Mouse (Mus musculus) MEL (cell line): ENCODE measurements at regions not wholly inside any gene's neighbourhood (a gene's known extent, or its start where the extent isn't known, plus 50 kb on each side); places are given as distances from the start of the nearest gene placed in this dataset.

Experiments
- DNase-seq: peaks from one replicate; pipeline ENCODE4 v3.0.0; 2011; ENCODE audit warnings: low read depth, low spot score
- H3K27ac ChIP-seq: 2 replicates; pipeline ENCODE4 v1.5.1; 2012; ENCODE audit warnings: low read depth, mild to moderate bottlenecking, control low read depth, low read length, moderate library complexity; ENCODE audit not compliant: control insufficient read depth
- H3K27me3 ChIP-seq, 2 experiments: fragments of 150-350 bp in 1 of 2; sonication (generic) in 1 of 2; 2 replicates each; pipeline ENCODE4 v1.6.1; 2012; ENCODE audit warnings: low read length in 2 of 2, mild to moderate bottlenecking in 2 of 2, improper control_type of control experiment in 1 of 2, moderate library complexity in 1 of 2; ENCODE audit not compliant: insufficient read depth in 2 of 2, control insufficient read depth in 1 of 2
- H3K36me3 ChIP-seq, 2 experiments: 2 replicates each; pipeline ENCODE4 v1.6.1; 2012 to 2014; ENCODE audit warnings: low read length in 2 of 2, improper control_type of control experiment in 1 of 2, inconsistent platforms in 1 of 2, mild to moderate bottlenecking in 1 of 2; ENCODE audit not compliant: insufficient read depth in 2 of 2, control insufficient read depth in 1 of 2
- H3K4me1 ChIP-seq, 2 experiments: fragments of 150-350 bp in 1 of 2; sonication (generic) in 1 of 2; 2 replicates each; pipeline ENCODE4 v1.6.1; 2012; ENCODE audit warnings: low read length in 2 of 2, improper control_type of control experiment in 1 of 2, mild to moderate bottlenecking in 1 of 2; ENCODE audit not compliant: insufficient read depth in 2 of 2, control insufficient read depth in 1 of 2
- H3K4me3 ChIP-seq, 2 experiments: fragments of 150-350 bp in 1 of 2; sonication (generic) in 1 of 2; 2 replicates each; pipeline ENCODE4 v1.5.1; 2012; ENCODE audit warnings: low read depth in 2 of 2, low read length in 2 of 2, mild to moderate bottlenecking in 2 of 2, moderate library complexity in 2 of 2, control low read depth in 1 of 2, improper control_type of control experiment in 1 of 2; ENCODE audit not compliant: control insufficient read depth in 1 of 2, insufficient read depth in 1 of 2
- H3K79me2 ChIP-seq: 2 replicates; pipeline ENCODE4 v1.6.1; 2012; ENCODE audit warnings: mild to moderate bottlenecking, low read length, moderate library complexity; ENCODE audit not compliant: control insufficient read depth, poor library complexity, insufficient read depth
- H3K9ac ChIP-seq: 2 replicates; pipeline ENCODE4 v1.6.1; 2012; ENCODE audit warnings: low read depth, mild to moderate bottlenecking, control low read depth, low read length, moderate library complexity; ENCODE audit not compliant: control insufficient read depth, poor library complexity, severe bottlenecking
- H3K9me3 ChIP-seq: fragments of 150-350 bp; sonication (generic); replicated peaks from 2 replicates; pipeline ENCODE4 v1.6.1; 2012; ENCODE audit warnings: mild to moderate bottlenecking, low read length, improper control_type of control experiment, moderate library complexity; ENCODE audit not compliant: insufficient read depth
- CHD1 ChIP-seq: IDR thresholded peaks from 2 replicates; pipeline ENCODE4 v1.6.1; 2012; ENCODE audit warnings: low read depth, mild to moderate bottlenecking, inconsistent platforms, low read length, improper control_type of control experiment
- EP300 ChIP-seq, 2 experiments: IDR thresholded peaks; 2 replicates each; pipeline ENCODE4 v1.6.1; 2011; ENCODE audit warnings: improper control_type of control experiment in 2 of 2, low read length in 2 of 2, low read depth in 1 of 2, mild to moderate bottlenecking in 1 of 2
- ETS1 ChIP-seq: IDR thresholded peaks from 2 replicates; pipeline ENCODE4 v1.6.1; 2012; ENCODE audit warnings: low read depth, mild to moderate bottlenecking, inconsistent platforms, low read length, improper control_type of control experiment, moderate library complexity
- GABPA ChIP-seq: IDR thresholded peaks from 2 replicates; pipeline ENCODE4 v1.6.1; 2012; ENCODE audit warnings: low read depth, mild to moderate bottlenecking, inconsistent platforms, low read length, improper control_type of control experiment, moderate library complexity
- GATA1 ChIP-seq: IDR thresholded peaks from 2 replicates; pipeline ENCODE4 v1.6.1; 2011; ENCODE audit warnings: low read depth, low read length, improper control_type of control experiment
- HCFC1 ChIP-seq: IDR thresholded peaks from 2 replicates; pipeline ENCODE4 v1.6.1; 2012; ENCODE audit warnings: low read depth, mild to moderate bottlenecking, inconsistent platforms, low read length, improper control_type of control experiment, moderate library complexity
- JUND ChIP-seq: IDR thresholded peaks from 2 replicates; pipeline ENCODE4 v1.6.1; 2011; ENCODE audit warnings: low read depth, mild to moderate bottlenecking, improper control_type of control experiment, low read length
- KAT2A ChIP-seq: conservative IDR thresholded peaks from 2 replicates; pipeline ENCODE4 v1.6.1; 2012; ENCODE audit warnings: low read depth, low read length, improper control_type of control experiment, inconsistent platforms
- MAFK ChIP-seq: IDR thresholded peaks from 2 replicates; pipeline ENCODE4 v1.6.1; 2011; ENCODE audit warnings: low read depth, mild to moderate bottlenecking, low read length, improper control_type of control experiment, borderline replicate concordance
- MYC ChIP-seq: IDR thresholded peaks from 2 replicates; pipeline ENCODE4 v1.6.1; 2011; ENCODE audit warnings: low read depth, mild to moderate bottlenecking, low read length, improper control_type of control experiment, moderate library complexity
- POLR2A ChIP-seq, 2 experiments: IDR thresholded peaks; 2 replicates each; pipeline ENCODE4 v1.6.1; 2011 to 2012; ENCODE audit warnings: low read length in 2 of 2, mild to moderate bottlenecking in 2 of 2, control low read depth in 1 of 2, improper control_type of control experiment in 1 of 2, low read depth in 1 of 2, moderate library complexity in 1 of 2; ENCODE audit not compliant: control insufficient read depth in 1 of 2, insufficient read depth in 1 of 2, poor library complexity in 1 of 2
- POLR2AphosphoS2 ChIP-seq: IDR thresholded peaks from 2 replicates; pipeline ENCODE4 v1.6.1; 2011; ENCODE audit warnings: low read length, improper control_type of control experiment
- POLR2AphosphoS5 ChIP-seq: IDR thresholded peaks from 2 replicates; pipeline ENCODE4 v1.6.1; 2012; ENCODE audit warnings: low read depth, borderline replicate concordance, mild to moderate bottlenecking, inconsistent platforms, low read length, moderate library complexity, mixed read lengths
- RAD21 ChIP-seq: IDR thresholded peaks from 2 replicates; pipeline ENCODE4 v1.6.1; 2011; ENCODE audit warnings: mild to moderate bottlenecking, low read depth, low read length, improper control_type of control experiment
- TAL1 ChIP-seq: IDR thresholded peaks from 2 replicates; pipeline ENCODE4 v1.6.1; 2012; ENCODE audit warnings: mild to moderate bottlenecking, inconsistent platforms, low read length, moderate library complexity, mixed read lengths
- TBP ChIP-seq: IDR thresholded peaks from 2 replicates; pipeline ENCODE4 v1.8.0; 2011; ENCODE audit warnings: low read depth, low read length, improper control_type of control experiment
- TCF12 ChIP-seq: IDR thresholded peaks from 2 replicates; pipeline ENCODE4 v1.6.1; 2014; ENCODE audit warnings: low read depth, mild to moderate bottlenecking, inconsistent platforms, low read length, improper control_type of control experiment, moderate library complexity
- UBTF ChIP-seq: IDR thresholded peaks from 2 replicates; pipeline ENCODE4 v1.6.1; 2012; ENCODE audit warnings: low read depth, mild to moderate bottlenecking, inconsistent platforms, low read length, improper control_type of control experiment, moderate library complexity, borderline replicate concordance; ENCODE audit not compliant: insufficient read depth
- USF1 ChIP-seq: IDR thresholded peaks from 2 replicates; pipeline ENCODE4 v1.6.1; 2014; ENCODE audit warnings: low read depth, mild to moderate bottlenecking, inconsistent platforms, low read length, improper control_type of control experiment, moderate library complexity
- ZMIZ1 ChIP-seq: IDR thresholded peaks from 2 replicates; pipeline ENCODE4 v1.6.1; 2012; ENCODE audit warnings: low read depth, mild to moderate bottlenecking, inconsistent platforms, low read length, improper control_type of control experiment, moderate library complexity
- ZNF384 ChIP-seq: IDR thresholded peaks from 2 replicates; pipeline ENCODE4 v1.6.1; 2012; ENCODE audit warnings: low read depth, mild to moderate bottlenecking, inconsistent platforms, low read length, improper control_type of control experiment

- Histone ChIP-seq H3K4me1 (no peaks in the 10 kb centered on the region), H3K27ac (no peak overlapping the region), H3K36me3 (no peaks in the 10 kb centered on the region), H3K27me3 (no peaks in the 10 kb centered on the region), H3K9ac (no peak overlapping the region), H3K9me3 (no peaks in the 10 kb centered on the region; the same call in 1 of the 2 replicates), H3K4me3 (no peak overlapping the region), H3K79me2 (no peaks in the 10 kb centered on the region)
- DNase-seq = no peak
- TF ChIP-seq RAD21 (no peak), POLR2AphosphoS5 (no peak), TBP (no peak), TCF12 (no peak), UBTF (no peak), MAFK (no peak), JUND (no peak)
Measured at GRCm38 (mm10) chr12:117412779-117413505, 103.3 kb upstream of the Rapgef5 start.

DNA sequence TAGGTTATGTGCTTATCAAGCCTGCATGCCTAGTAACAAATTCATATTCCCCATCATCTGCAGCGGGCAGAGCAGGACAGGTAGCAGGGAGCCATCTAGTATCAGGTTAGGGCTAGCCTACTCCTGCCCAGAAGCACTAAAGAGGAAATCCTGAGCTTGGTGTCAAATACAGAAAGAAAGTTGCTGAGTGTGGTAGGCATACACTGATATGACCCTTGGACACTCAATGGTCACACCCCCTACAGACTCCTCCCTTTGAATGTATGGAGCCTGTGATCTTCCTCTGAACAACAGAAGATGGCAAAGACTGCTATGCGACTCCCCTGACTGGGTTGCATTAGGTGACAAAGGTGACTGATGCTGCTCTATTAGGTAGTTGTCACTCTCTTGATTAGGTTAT lies 102.3 kb upstream of the Rapgef5 start:
- no peak for DNase-seq
- no peaks in the 10 kb centered on the region for H3K79me2 ChIP-seq
- no peak overlapping the region for H3K27ac ChIP-seq
- no peaks in the 10 kb centered on the region for H3K27me3 ChIP-seq
- no peaks in the 10 kb centered on the region for H3K4me1 ChIP-seq
- TF ChIP-seq JUND = no peak
- no peak for TF ChIP-seq MYC
- no peak for TF ChIP-seq ZNF384
- no peak for TF ChIP-seq UBTF
- no peak overlapping the region for H3K4me3 ChIP-seq
- H3K36me3 ChIP-seq = no peaks in the 10 kb centered on the region
- no peak overlapping the region for H3K9ac ChIP-seq
- no peaks in the 10 kb centered on the region for H3K9me3 ChIP-seq

DNA sequence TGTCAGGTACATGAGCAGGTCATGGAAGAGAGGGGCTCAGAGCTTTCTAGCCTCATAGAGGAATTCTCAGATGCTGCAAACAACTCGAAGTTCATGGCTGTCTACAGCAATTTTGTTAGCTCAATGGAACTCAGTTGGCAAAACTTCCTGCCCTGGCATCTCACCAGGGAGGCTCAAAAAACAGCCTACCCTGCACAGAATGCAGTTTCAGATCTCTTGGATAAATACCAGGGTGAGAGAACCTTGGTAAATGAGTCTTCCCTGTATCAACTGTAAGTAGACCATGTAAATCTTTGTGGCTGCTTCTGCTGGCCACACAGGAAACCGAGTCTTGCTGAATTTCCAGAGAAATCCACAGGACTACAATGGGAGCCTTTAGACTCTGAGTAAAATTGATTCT lies 101.1 kb upstream of the Rapgef5 start:
- Histone ChIP-seq H3K4me3 (no peak overlapping the region), H3K4me1 (no peaks in the 10 kb centered on the region), H3K9ac (no peak overlapping the region), H3K9me3 (no peaks in the 10 kb centered on the region), H3K79me2 (no peaks in the 10 kb centered on the region), H3K27ac (no peak overlapping the region), H3K36me3 (no peaks in the 10 kb centered on the region), H3K27me3 (no peaks in the 10 kb centered on the region)
- DNase-seq = no peak
- TF ChIP-seq TAL1 = no peak
- no peak for TF ChIP-seq TBP
- TF ChIP-seq GATA1 = no peak
- TF ChIP-seq USF1 = no peak
- TF ChIP-seq POLR2AphosphoS5 = no peak
- TF ChIP-seq ZMIZ1 = no peak
- no peak for TF ChIP-seq KAT2A
- no peak for TF ChIP-seq HCFC1
- TF ChIP-seq EP300 (IDR thresholded peaks at IDR 0.05; ENCODE audit: low read depth in 1 of 2, low read length in 2 of 2) = no peak
- no peak for TF ChIP-seq UBTF
- no peak for TF ChIP-seq ETS1
- TF ChIP-seq GABPA = no peak
- TF ChIP-seq POLR2A (IDR thresholded peaks at IDR 0.05; ENCODE audit: control insufficient read depth in 1 of 2, insufficient read depth in 1 of 2, low read depth in 1 of 2, low read length in 2 of 2, poor library complexity in 1 of 2) = no peak
- no peak for TF ChIP-seq CHD1
- no peak for TF ChIP-seq TCF12
- TF ChIP-seq POLR2AphosphoS2 = no peak
